Mouse (Mus musculus) heart, postnatal 0 days (tissue): ENCODE measurements around the gene Gtf2a1l. TPM values are rescaled to one million over a fixed set of nuclear protein-coding genes. Genes with fewer than 3 reads are reported as not detected.

Experiments used
- ATAC-seq: fragments of 200-750 bp; cut with Nextera tagmentation; 2 replicates; pipeline ENCODE4 v1.8.0; 2017; ENCODE audit warnings: low read depth, moderate number of reproducible peaks, moderate library complexity; ENCODE audit not compliant: insufficient read depth
- DNase-seq: peaks from one replicate; pipeline ENCODE4 v3.0.0-alpha.2; 2016; ENCODE audit warnings: low spot score
- H3K27ac ChIP-seq: fragments of 300-500 bp; sonication (generic); 2 replicates; pipeline ENCODE4 v1.5.1; 2014; ENCODE audit warnings: low read depth, mild to moderate bottlenecking
- H3K27me3 ChIP-seq: fragments of 300-500 bp; sonication (generic); 2 replicates; pipeline ENCODE4 v1.6.1; 2014; ENCODE audit warnings: low read length, mixed read lengths; ENCODE audit not compliant: control insufficient read depth, insufficient read depth
- H3K36me3 ChIP-seq: fragments of 300-500 bp; sonication (generic); replicated peaks from 2 replicates; pipeline ENCODE4 v1.6.1; 2014; ENCODE audit warnings: low read length, mixed read lengths; ENCODE audit not compliant: control insufficient read depth, insufficient read depth
- H3K4me1 ChIP-seq: fragments of 300-500 bp; sonication (generic); 2 replicates; pipeline ENCODE4 v1.6.1; 2014; ENCODE audit warnings: antibody characterized with exemption; ENCODE audit not compliant: control insufficient read depth, insufficient read depth
- H3K4me2 ChIP-seq: fragments of 300-500 bp; sonication (generic); 2 replicates; pipeline ENCODE4 v1.6.1; 2014; ENCODE audit warnings: low read depth, mild to moderate bottlenecking, low read length, moderate library complexity
- H3K4me3 ChIP-seq: fragments of 300-500 bp; sonication (generic); 2 replicates; pipeline ENCODE4 v1.5.1; 2014; ENCODE audit warnings: low read depth, low read length
- H3K9ac ChIP-seq: fragments of 300-500 bp; sonication (generic); replicated peaks from 2 replicates; pipeline ENCODE4 v1.6.1; 2014; ENCODE audit warnings: low read depth, low read length, mixed read lengths
- H3K9me3 ChIP-seq: fragments of 300-500 bp; sonication (generic); replicated peaks from 2 replicates; pipeline ENCODE4 v1.6.1; 2016; ENCODE audit warnings: low read length; ENCODE audit not compliant: control insufficient read depth
- CTCF ChIP-seq: IDR thresholded peaks from 2 replicates; pipeline ENCODE4 v1.5.1; 2016; ENCODE audit warnings: antibody characterized with exemption, control low read depth, low read depth
- EP300 ChIP-seq: IDR thresholded peaks from 2 replicates; pipeline ENCODE4 v1.6.1; 2016; ENCODE audit warnings: antibody characterized with exemption, low read depth
- WGBS: fragments of 180-500 bp; shearing (Covaris S2); extraction: QIAGEN DNeasy Blood & Tissue Kit; methylation state at CpG from one replicate; pipeline ENCODE4 v1.1.7; 2014; 5-methylcytosine and 5-hydroxymethylcytosine counted together
- polyA plus RNA-seq: library from polyadenylated mRNA; unstranded; fragments of >200 nt; fragmentation: Nextera tagmentation; extraction: Ambion mirVana; gene quantifications from 2 replicates; pipeline ENCODE4 v1.2.1, GENCODE M21; 2015
- total RNA-seq: library from RNA; depleted of rRNA; stranded (reverse); fragments of >200 nt; gene quantifications from 2 replicates; pipeline ENCODE4 v1.2.3, GENCODE M21; 2014; ENCODE audit warnings: low replicate concordance

The Gtf2a1l gene
- total and polyA plus RNA-seq, 2 experiments from 2014 or later, result not detected

- 73% methylated on average over 4 of the region's 4 CpGs for WGBS
- no peak overlapping the region for H3K4me2 ChIP-seq
- H3K4me1 ChIP-seq, result no peaks in the 10 kb centered on the region
- ATAC-seq (no peak), DNase-seq (no peak)
- no peaks in the 10 kb centered on the region for H3K9me3 ChIP-seq
- H3K27ac ChIP-seq, result no peak overlapping the region
- H3K27me3 ChIP-seq, result 0 out of 2 replicates have a peak, but pooled peaks cover 5% of the 10 kb centered on the region
- no peaks in the 10 kb centered on the region; the same call in 1 of the 2 replicates for H3K36me3 ChIP-seq
- H3K9ac ChIP-seq, result no peak overlapping the region
- TF ChIP-seq CTCF (no peak), EP300 (no peak)
- H3K4me3 ChIP-seq, result no peak overlapping the region
These were observed 15.1 kb upstream of the Gtf2a1l start for GRCm38 (mm10) chr17:88653375-88653769.

GRCm38 (mm10) chr17:88658510-88658909 lies 9.9 kb upstream of the Gtf2a1l start:
- TF ChIP-seq EP300, result no peak
- no peak for TF ChIP-seq CTCF
- Histone ChIP-seq H3K9me3 (no peaks in the 10 kb centered on the region), H3K9ac (no peak overlapping the region), H3K4me2 (no peak overlapping the region), H3K27me3 (no peaks in the 10 kb centered on the region), H3K36me3 (no peaks in the 10 kb centered on the region), H3K27ac (no peak overlapping the region), H3K4me3 (no peak overlapping the region), H3K4me1 (no peaks in the 10 kb centered on the region)
- ATAC-seq, result no peak
- no peak for DNase-seq
- 68% methylated on average over 6 of the region's 6 CpGs for WGBS

GRCm38 (mm10) chr17:88666076-88666475 lies 2.4 kb upstream of the Gtf2a1l start:
- TF ChIP-seq CTCF, result no peak
- TF ChIP-seq EP300, result no peak
- Histone ChIP-seq H3K4me1 (peaks cover 4% of the 10 kb centered on the region; the same call in 1 of the 2 replicates), H3K9ac (no peak overlapping the region), H3K4me3 (no peak overlapping the region), H3K27ac (no peak overlapping the region), H3K4me2 (no peak overlapping the region), H3K27me3 (no peaks in the 10 kb centered on the region), H3K36me3 (no peaks in the 10 kb centered on the region), H3K9me3 (no peaks in the 10 kb centered on the region)
- DNase-seq (no peak), ATAC-seq (no peak)
- WGBS, result 50% methylated on average over 2 of the region's 2 CpGs

GRCm38 (mm10) chr17:88669921-88670320 lies 1.5 kb downstream of the Gtf2a1l start:
- Histone ChIP-seq H3K4me2 (no peak overlapping the region), H3K36me3 (no peaks in the 10 kb centered on the region), H3K4me3 (no peak overlapping the region), H3K9ac (no peak overlapping the region), H3K9me3 (no peaks in the 10 kb centered on the region), H3K4me1 (peaks cover 4% of the 10 kb centered on the region; the same call in 1 of the 2 replicates), H3K27me3 (no peaks in the 10 kb centered on the region), H3K27ac (no peak overlapping the region)
- no peak for ATAC-seq
- 86% methylated on average over 2 of the region's 2 CpGs for WGBS
- no peak for TF ChIP-seq CTCF
- no peak for TF ChIP-seq EP300
- no peak for DNase-seq

- Histone ChIP-seq H3K4me3 (no peak overlapping the region), H3K4me2 (no peak overlapping the region), H3K9me3 (no peaks in the 10 kb centered on the region), H3K27ac (no peak overlapping the region), H3K36me3 (no peaks in the 10 kb centered on the region), H3K4me1 (peaks cover 4% of the 10 kb centered on the region; the same call in 1 of the 2 replicates), H3K9ac (no peak overlapping the region), H3K27me3 (no peaks in the 10 kb centered on the region)
- ATAC-seq (no peak), DNase-seq (no peak)
- 52% methylated on average over 4 of the region's 4 CpGs for WGBS
- TF ChIP-seq EP300 (no peak), CTCF (no peak)
These were observed 2.3 kb downstream of the Gtf2a1l start for GRCm38 (mm10) chr17:88670800-88671199.
